Mouse (Mus musculus) spleen, adult 2 months (tissue): Measurements from ENCODE around the gene Peg12.

Experiments
- CTCF ChIP-seq: fragments of 200-500 bp; IDR thresholded peaks from 2 replicates; pipeline ENCODE4 v1.5.1; 2011; ENCODE audit warnings: mild to moderate bottlenecking, inconsistent platforms; ENCODE audit not compliant: insufficient read depth, insufficient read length, insufficient replicate concordance; ENCODE audit errors: extremely low read depth
- POLR2A ChIP-seq: fragments of 200-500 bp; IDR thresholded peaks from 2 replicates; pipeline ENCODE4 v1.6.1; 2011; ENCODE audit warnings: low read depth, low read length, inconsistent platforms

- TF ChIP-seq CTCF = no peak
- TF ChIP-seq POLR2A = no peak
These were observed 46.0 kb downstream of the Peg12 start for GRCm38 (mm10) chr7:62418346-62418745.
